Mouse (Mus musculus): ENCODE results near the gene Mfsd6. TPM values are rescaled to one million over a fixed set of nuclear protein-coding genes. Genes with fewer than 3 reads are reported as not detected.
A peak's percentile ranks its signal among the peaks of the same experiment; 100 is the strongest.

Mfsd6 gene
- polyA plus RNA-seq, 1 experiment from 2014 or later = 6.2 TPM

GRCm38 (mm10) chr1:52734208-52734607, 6.9 kb upstream of the Mfsd6 start:
- WGBS = 82% methylated on average over 4 of the region's 4 CpGs

GRCm38 (mm10) chr1:52730258-52730657, 3.0 kb upstream of the Mfsd6 start:
- Histone ChIP-seq H3K27me3 (peaks cover 10% of the 10 kb centered on the region), H3K4me3 (no peak overlapping the region), H3K9ac (replicated peaks) (no peak overlapping the region), H3K27ac (replicated peaks) (no peak overlapping the region), H3K4me2 (replicated peaks) (no peak overlapping the region), H3K9me3 (no peaks in the 10 kb centered on the region), H3K36me3 (no peaks in the 10 kb centered on the region), H3K4me1 (peaks cover 9% of the 10 kb centered on the region; the same call in 1 of the 2 replicates)
- ATAC-seq (ENCODE audit: low FRiP score, low read depth) = no peak
- WGBS = 68% methylated on average over 1 of the region's 1 CpGs

More at GRCm38 (mm10) chr1:52734208-52734607, 6.9 kb upstream of the Mfsd6 start:
- no peak overlapping the region for H3K4me2 ChIP-seq (replicated peaks)
- H3K27me3 ChIP-seq = no peaks in the 10 kb centered on the region; the same call in 1 of the 2 replicates
- H3K9ac ChIP-seq (replicated peaks) = no peak overlapping the region
- ATAC-seq (ENCODE audit: low FRiP score, low read depth) = no peak
- no peak overlapping the region for H3K4me3 ChIP-seq
- H3K4me1 ChIP-seq = no peaks in the 10 kb centered on the region
- no peaks in the 10 kb centered on the region for H3K36me3 ChIP-seq
- H3K9me3 ChIP-seq = no peaks in the 10 kb centered on the region
- no peak overlapping the region for H3K27ac ChIP-seq (replicated peaks)

- peaks cover 9% of the 10 kb centered on the region; the same call in 1 of the 2 replicates for H3K4me1 ChIP-seq
- H3K27ac ChIP-seq (replicated peaks) = no peak overlapping the region
- no peak overlapping the region for H3K4me2 ChIP-seq (replicated peaks)
- 90% methylated on average over 5 of the region's 5 CpGs for WGBS
- no peaks in the 10 kb centered on the region for H3K36me3 ChIP-seq
- no peak overlapping the region for H3K9ac ChIP-seq (replicated peaks)
- peaks cover 10% of the 10 kb centered on the region for H3K27me3 ChIP-seq
- no peak overlapping the region for H3K4me3 ChIP-seq
- H3K9me3 ChIP-seq = no peaks in the 10 kb centered on the region
- ATAC-seq (ENCODE audit: low FRiP score, low read depth) = no peak
These were observed 1.7 kb upstream of the Mfsd6 start for GRCm38 (mm10) chr1:52728857-52729489.

GRCm38 (mm10) chr1:52726371-52727055, 749 bp downstream of the Mfsd6 start:
- H3K4me2 ChIP-seq (replicated peaks) = peak overlapping the region; percentile 85
- peak overlapping the region; percentile 88 for H3K27ac ChIP-seq (replicated peaks)
- peaks cover 9% of the 10 kb centered on the region; the same call in 1 of the 2 replicates for H3K4me1 ChIP-seq
- no peaks in the 10 kb centered on the region for H3K36me3 ChIP-seq
- 1% methylated on average over 50 of the region's 56 CpGs for WGBS
- ATAC-seq (ENCODE audit: low FRiP score, low read depth) = peak; percentile 77
- H3K4me3 ChIP-seq = peak overlapping the region; percentile 93
- no peaks in the 10 kb centered on the region for H3K9me3 ChIP-seq
- peaks cover 10% of the 10 kb centered on the region for H3K27me3 ChIP-seq
- peak overlapping the region; percentile 94 for H3K9ac ChIP-seq (replicated peaks)

GRCm38 (mm10) chr1:52722586-52722985, 4.7 kb downstream of the Mfsd6 start:
- H3K4me3 ChIP-seq = no peak overlapping the region
- no peak overlapping the region for H3K27ac ChIP-seq (replicated peaks)
- H3K27me3 ChIP-seq = no peaks in the 10 kb centered on the region
- no peak overlapping the region for H3K9ac ChIP-seq (replicated peaks)
- no peak overlapping the region for H3K4me2 ChIP-seq (replicated peaks)
- H3K9me3 ChIP-seq = no peaks in the 10 kb centered on the region
- H3K4me1 ChIP-seq = peaks cover 10% of the 10 kb centered on the region; the same call in 1 of the 2 replicates
- no peaks in the 10 kb centered on the region for H3K36me3 ChIP-seq
- WGBS = 75% methylated on average over 4 of the region's 4 CpGs
- ATAC-seq (ENCODE audit: low FRiP score, low read depth) = no peak

GRCm38 (mm10) chr1:52719096-52719495, 8.2 kb downstream of the Mfsd6 start:
- WGBS = 59% methylated on average over 5 of the region's 5 CpGs
- no peak overlapping the region for H3K9ac ChIP-seq (replicated peaks)
- no peak overlapping the region for H3K4me2 ChIP-seq (replicated peaks)
- no peaks in the 10 kb centered on the region for H3K27me3 ChIP-seq
- H3K36me3 ChIP-seq = no peaks in the 10 kb centered on the region
- H3K4me1 ChIP-seq = 0 out of 2 replicates have a peak, but pooled peaks cover 3% of the 10 kb centered on the region
- H3K27ac ChIP-seq (replicated peaks) = no peak overlapping the region
- H3K9me3 ChIP-seq = no peaks in the 10 kb centered on the region
- no peak for ATAC-seq (ENCODE audit: low FRiP score, low read depth)
- H3K4me3 ChIP-seq = no peak overlapping the region

- H3K27me3 ChIP-seq = no peaks in the 10 kb centered on the region
- H3K9ac ChIP-seq (replicated peaks) = no peak overlapping the region
- no peak overlapping the region for H3K4me3 ChIP-seq
- H3K4me1 ChIP-seq = 0 out of 2 replicates have a peak, but pooled peaks cover 3% of the 10 kb centered on the region
- WGBS = 54% methylated on average over 3 of the region's 3 CpGs
- no peak overlapping the region for H3K27ac ChIP-seq (replicated peaks)
- no peak for ATAC-seq (ENCODE audit: low FRiP score, low read depth)
- no peaks in the 10 kb centered on the region for H3K9me3 ChIP-seq
- H3K4me2 ChIP-seq (replicated peaks) = no peak overlapping the region
- no peaks in the 10 kb centered on the region for H3K36me3 ChIP-seq
These were observed 9.1 kb downstream of the Mfsd6 start for GRCm38 (mm10) chr1:52718068-52718748.

- H3K9me3 ChIP-seq = no peaks in the 10 kb centered on the region
- H3K4me3 ChIP-seq = no peak overlapping the region
- H3K27ac ChIP-seq (replicated peaks) = no peak overlapping the region
- H3K36me3 ChIP-seq = no peaks in the 10 kb centered on the region
- ATAC-seq (ENCODE audit: low FRiP score, low read depth) = no peak
- no peak overlapping the region for H3K4me2 ChIP-seq (replicated peaks)
- H3K27me3 ChIP-seq = no peaks in the 10 kb centered on the region
- 47% methylated on average over 1 of the region's 1 CpGs for WGBS
- H3K9ac ChIP-seq (replicated peaks) = no peak overlapping the region
- 0 out of 2 replicates have a peak, but pooled peaks cover 3% of the 10 kb centered on the region for H3K4me1 ChIP-seq
These were observed 12.8 kb downstream of the Mfsd6 start for GRCm38 (mm10) chr1:52714451-52714850.

GRCm38 (mm10) chr1:52714021-52714420, 13.2 kb downstream of the Mfsd6 start:
- H3K9me3 ChIP-seq = no peaks in the 10 kb centered on the region
- no peak overlapping the region for H3K4me2 ChIP-seq (replicated peaks)
- no peaks in the 10 kb centered on the region for H3K27me3 ChIP-seq
- no peak overlapping the region for H3K9ac ChIP-seq (replicated peaks)
- WGBS = 45% methylated on average over 3 of the region's 3 CpGs
- H3K4me3 ChIP-seq = no peak overlapping the region
- ATAC-seq (ENCODE audit: low FRiP score, low read depth) = no peak
- H3K36me3 ChIP-seq = 0 out of 2 replicates have a peak, but pooled peaks cover under 1% of the 10 kb centered on the region
- no peak overlapping the region for H3K27ac ChIP-seq (replicated peaks)
- H3K4me1 ChIP-seq = 0 out of 2 replicates have a peak, but pooled peaks cover 3% of the 10 kb centered on the region

GRCm38 (mm10) chr1:52708745-52709144, 18.5 kb downstream of the Mfsd6 start:
- Histone ChIP-seq H3K4me2 (replicated peaks) (no peak overlapping the region), H3K27ac (replicated peaks) (no peak overlapping the region), H3K4me3 (no peak overlapping the region), H3K9me3 (no peaks in the 10 kb centered on the region), H3K9ac (replicated peaks) (no peak overlapping the region), H3K4me1 (no peaks in the 10 kb centered on the region), H3K36me3 (peaks cover 11% of the 10 kb centered on the region; the same call in 1 of the 2 replicates), H3K27me3 (no peaks in the 10 kb centered on the region)
- 87% methylated on average over 6 of the region's 6 CpGs for WGBS
- ATAC-seq (ENCODE audit: low FRiP score, low read depth) = no peak

GRCm38 (mm10) chr1:52707030-52707429, 20.2 kb downstream of the Mfsd6 start:
- Histone ChIP-seq H3K9ac (replicated peaks) (no peak overlapping the region), H3K27me3 (no peaks in the 10 kb centered on the region), H3K36me3 (peaks cover 11% of the 10 kb centered on the region; the same call in 1 of the 2 replicates), H3K27ac (replicated peaks) (no peak overlapping the region), H3K4me2 (replicated peaks) (no peak overlapping the region), H3K4me3 (no peak overlapping the region), H3K4me1 (no peaks in the 10 kb centered on the region), H3K9me3 (no peaks in the 10 kb centered on the region)
- no peak for ATAC-seq (ENCODE audit: low FRiP score, low read depth)
- WGBS = 88% methylated on average over 3 of the region's 3 CpGs
